Mouse (Mus musculus): ENCODE results near the gene Sox9.

- TF ChIP-seq POLR2A (IDR thresholded peaks at IDR 0.05; ENCODE audit: borderline replicate concordance, extremely low read depth, low read depth, low read length): no peak
- TF ChIP-seq CTCF (IDR thresholded peaks at IDR 0.05; ENCODE audit: insufficient read depth, low read length): no peak
Observed at GRCm38 (mm10) chr11:112786427-112786826, 4.4 kb downstream of the Sox9 start.
